Mouse (Mus musculus): ENCODE results near the gene Magi2. TPM values are rescaled to one million over a fixed set of nuclear protein-coding genes. Genes with fewer than 3 reads are reported as not detected.

Gene Magi2
- polyA plus RNA-seq, 1 experiment from 2014 or later = 3.8 TPM

GRCm38 (mm10) chr5:20646947-20647346 lies 1420.1 kb downstream of the Magi2 start:
- H3K4me3 ChIP-seq (ENCODE audit: low read depth, low read length) = no peak overlapping the region
- H3K4me2 ChIP-seq (ENCODE audit: low read depth, low read length) = no peak overlapping the region
- no peak overlapping the region for H3K9ac ChIP-seq (ENCODE audit: low read depth, low read length)
- no peaks in the 10 kb centered on the region for H3K27me3 ChIP-seq (replicated peaks; ENCODE audit: control insufficient read depth, insufficient read depth, low read length)
- H3K9me3 ChIP-seq (ENCODE audit: control insufficient read depth, low read length) = no peaks in the 10 kb centered on the region
- no peaks in the 10 kb centered on the region for H3K36me3 ChIP-seq (ENCODE audit: control insufficient read depth, insufficient read depth, low read length)
- H3K27ac ChIP-seq (replicated peaks; ENCODE audit: low read depth, low read length) = no peak overlapping the region
- DNase-seq (ENCODE audit: low spot score) (no peak), ATAC-seq (ENCODE audit: low read depth) (no peak)
- H3K4me1 ChIP-seq (ENCODE audit: control insufficient read depth, insufficient read depth, low read length) = no peaks in the 10 kb centered on the region
- 76% methylated on average over 3 of the region's 3 CpGs for WGBS

- DNase-seq (ENCODE audit: low spot score) (no peak), ATAC-seq (ENCODE audit: low read depth) (no peak)
- Histone ChIP-seq H3K4me3 (ENCODE audit: low read depth, low read length) (no peak overlapping the region), H3K4me1 (ENCODE audit: control insufficient read depth, insufficient read depth, low read length) (no peaks in the 10 kb centered on the region), H3K27ac (replicated peaks; ENCODE audit: low read depth, low read length) (no peak overlapping the region), H3K9me3 (ENCODE audit: control insufficient read depth, low read length) (no peaks in the 10 kb centered on the region), H3K9ac (ENCODE audit: low read depth, low read length) (no peak overlapping the region), H3K4me2 (ENCODE audit: low read depth, low read length) (no peak overlapping the region), H3K27me3 (replicated peaks; ENCODE audit: control insufficient read depth, insufficient read depth, low read length) (no peaks in the 10 kb centered on the region), H3K36me3 (ENCODE audit: control insufficient read depth, insufficient read depth, low read length) (no peaks in the 10 kb centered on the region)
- WGBS = 63% methylated on average over 11 of the region's 11 CpGs
These were observed 1426.8 kb downstream of the Magi2 start for GRCm38 (mm10) chr5:20653425-20654185.

GRCm38 (mm10) chr5:20654766-20655472 lies 1428.1 kb downstream of the Magi2 start:
- no peak for DNase-seq (ENCODE audit: low spot score)
- WGBS = 74% methylated on average over 10 of the region's 10 CpGs
- H3K36me3 ChIP-seq (ENCODE audit: control insufficient read depth, insufficient read depth, low read length) = no peaks in the 10 kb centered on the region
- no peaks in the 10 kb centered on the region for H3K9me3 ChIP-seq (ENCODE audit: control insufficient read depth, low read length)
- no peaks in the 10 kb centered on the region for H3K4me1 ChIP-seq (ENCODE audit: control insufficient read depth, insufficient read depth, low read length)
- no peak overlapping the region for H3K4me2 ChIP-seq (ENCODE audit: low read depth, low read length)
- ATAC-seq (ENCODE audit: low read depth) = no peak
- H3K27me3 ChIP-seq (replicated peaks; ENCODE audit: control insufficient read depth, insufficient read depth, low read length) = no peaks in the 10 kb centered on the region
- H3K9ac ChIP-seq (ENCODE audit: low read depth, low read length) = no peak overlapping the region
- H3K4me3 ChIP-seq (ENCODE audit: low read depth, low read length) = no peak overlapping the region
- no peak overlapping the region for H3K27ac ChIP-seq (replicated peaks; ENCODE audit: low read depth, low read length)

- Histone ChIP-seq H3K4me1 (ENCODE audit: control insufficient read depth, insufficient read depth, low read length) (no peaks in the 10 kb centered on the region), H3K36me3 (ENCODE audit: control insufficient read depth, insufficient read depth, low read length) (no peaks in the 10 kb centered on the region), H3K9ac (ENCODE audit: low read depth, low read length) (no peak overlapping the region), H3K27me3 (replicated peaks; ENCODE audit: control insufficient read depth, insufficient read depth, low read length) (no peaks in the 10 kb centered on the region), H3K9me3 (ENCODE audit: control insufficient read depth, low read length) (no peaks in the 10 kb centered on the region), H3K4me3 (ENCODE audit: low read depth, low read length) (no peak overlapping the region), H3K4me2 (ENCODE audit: low read depth, low read length) (no peak overlapping the region), H3K27ac (replicated peaks; ENCODE audit: low read depth, low read length) (no peak overlapping the region)
- DNase-seq (ENCODE audit: low spot score) (no peak), ATAC-seq (ENCODE audit: low read depth) (no peak)
- WGBS = 84% methylated on average over 5 of the region's 5 CpGs
These were observed 1430.2 kb downstream of the Magi2 start for GRCm38 (mm10) chr5:20657056-20657455.

GRCm38 (mm10) chr5:20667601-20668000 lies 1440.8 kb downstream of the Magi2 start:
- ATAC-seq (ENCODE audit: low read depth) (no peak), DNase-seq (ENCODE audit: low spot score) (no peak)
- 94% methylated on average over 8 of the region's 8 CpGs for WGBS
- H3K9me3 ChIP-seq (ENCODE audit: control insufficient read depth, low read length) = no peaks in the 10 kb centered on the region
- H3K4me2 ChIP-seq (ENCODE audit: low read depth, low read length) = no peak overlapping the region
- H3K27me3 ChIP-seq (replicated peaks; ENCODE audit: control insufficient read depth, insufficient read depth, low read length) = no peaks in the 10 kb centered on the region
- no peak overlapping the region for H3K9ac ChIP-seq (ENCODE audit: low read depth, low read length)
- no peak overlapping the region for H3K27ac ChIP-seq (replicated peaks; ENCODE audit: low read depth, low read length)
- no peak overlapping the region for H3K4me3 ChIP-seq (ENCODE audit: low read depth, low read length)
- H3K36me3 ChIP-seq (ENCODE audit: control insufficient read depth, insufficient read depth, low read length) = no peaks in the 10 kb centered on the region
- H3K4me1 ChIP-seq (ENCODE audit: control insufficient read depth, insufficient read depth, low read length) = no peaks in the 10 kb centered on the region

- Histone ChIP-seq H3K36me3 (ENCODE audit: control insufficient read depth, insufficient read depth, low read length) (no peaks in the 10 kb centered on the region), H3K9me3 (ENCODE audit: control insufficient read depth, low read length) (no peaks in the 10 kb centered on the region), H3K4me3 (ENCODE audit: low read depth, low read length) (no peak overlapping the region), H3K27me3 (replicated peaks; ENCODE audit: control insufficient read depth, insufficient read depth, low read length) (no peaks in the 10 kb centered on the region), H3K4me2 (ENCODE audit: low read depth, low read length) (no peak overlapping the region), H3K27ac (replicated peaks; ENCODE audit: low read depth, low read length) (no peak overlapping the region), H3K4me1 (ENCODE audit: control insufficient read depth, insufficient read depth, low read length) (no peaks in the 10 kb centered on the region), H3K9ac (ENCODE audit: low read depth, low read length) (no peak overlapping the region)
- ATAC-seq (ENCODE audit: low read depth) (no peak), DNase-seq (ENCODE audit: low spot score) (no peak)
- WGBS = 87% methylated on average over 10 of the region's 10 CpGs
These were observed 1442.0 kb downstream of the Magi2 start for GRCm38 (mm10) chr5:20668736-20669355.

- Histone ChIP-seq H3K27ac (replicated peaks; ENCODE audit: low read depth, low read length) (no peak overlapping the region), H3K4me3 (ENCODE audit: low read depth, low read length) (no peak overlapping the region), H3K27me3 (replicated peaks; ENCODE audit: control insufficient read depth, insufficient read depth, low read length) (no peaks in the 10 kb centered on the region), H3K9me3 (ENCODE audit: control insufficient read depth, low read length) (no peaks in the 10 kb centered on the region), H3K36me3 (ENCODE audit: control insufficient read depth, insufficient read depth, low read length) (no peaks in the 10 kb centered on the region), H3K4me2 (ENCODE audit: low read depth, low read length) (no peak overlapping the region), H3K9ac (ENCODE audit: low read depth, low read length) (no peak overlapping the region), H3K4me1 (ENCODE audit: control insufficient read depth, insufficient read depth, low read length) (0 out of 2 replicates have a peak, but pooled peaks cover 4% of the 10 kb centered on the region)
- no peak for ATAC-seq (ENCODE audit: low read depth)
- DNase-seq (ENCODE audit: low spot score) = no peak
- 73% methylated on average over 5 of the region's 5 CpGs for WGBS
These were observed 1442.6 kb downstream of the Magi2 start for GRCm38 (mm10) chr5:20669456-20669855.

- no peaks in the 10 kb centered on the region for H3K9me3 ChIP-seq (ENCODE audit: control insufficient read depth, low read length)
- no peak for ATAC-seq (ENCODE audit: low read depth)
- 0 out of 2 replicates have a peak, but pooled peaks cover 4% of the 10 kb centered on the region for H3K4me1 ChIP-seq (ENCODE audit: control insufficient read depth, insufficient read depth, low read length)
- H3K36me3 ChIP-seq (ENCODE audit: control insufficient read depth, insufficient read depth, low read length) = no peaks in the 10 kb centered on the region
- no peak overlapping the region for H3K4me2 ChIP-seq (ENCODE audit: low read depth, low read length)
- WGBS = 46% methylated on average over 1 of the region's 1 CpGs
- no peaks in the 10 kb centered on the region for H3K27me3 ChIP-seq (replicated peaks; ENCODE audit: control insufficient read depth, insufficient read depth, low read length)
- DNase-seq (ENCODE audit: low spot score) = peak; percentile 19
- H3K4me3 ChIP-seq (ENCODE audit: low read depth, low read length) = no peak overlapping the region
- H3K9ac ChIP-seq (ENCODE audit: low read depth, low read length) = no peak overlapping the region
- H3K27ac ChIP-seq (replicated peaks; ENCODE audit: low read depth, low read length) = no peak overlapping the region
These were observed 1445.0 kb downstream of the Magi2 start for GRCm38 (mm10) chr5:20671826-20672225.

All from embryonic facial prominence, embryonic 14.5 days (tissue).